Mouse (Mus musculus): ENCODE data around the gene Cers1. TPM values are rescaled to one million over a fixed set of nuclear protein-coding genes. Genes with fewer than 3 reads are reported as not detected.

Cers1 gene
- polyA plus RNA-seq, 1 experiment from 2014 or later: 18.2 TPM

DNA sequence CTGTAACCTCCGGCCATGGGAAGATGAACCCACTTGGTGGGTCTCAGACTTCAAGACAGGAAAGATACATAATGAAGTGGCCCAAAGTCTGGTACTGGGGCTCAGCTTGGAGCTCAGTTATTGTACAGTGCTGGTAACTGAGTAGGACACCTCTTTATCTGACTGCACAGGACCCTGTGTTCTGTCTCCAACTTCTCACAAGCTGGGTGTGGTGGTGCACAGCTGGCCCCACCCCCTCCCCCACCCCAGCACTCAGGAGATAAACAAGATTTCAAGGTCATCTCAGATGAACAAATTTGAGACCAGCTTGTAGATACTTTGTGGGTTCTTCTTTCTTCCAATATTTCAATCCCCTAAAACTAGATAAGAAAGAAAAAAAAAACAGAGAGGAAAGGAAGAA lies 40.5 kb downstream of the Cers1 start:
- Histone ChIP-seq H3K9ac (no peak overlapping the region), H3K4me1 (peaks cover 25% of the 10 kb centered on the region), H3K27ac (no peak overlapping the region), H3K27me3 (0 out of 2 replicates have a peak, but pooled peaks cover 5% of the 10 kb centered on the region), H3K4me2 (no peak overlapping the region), H3K36me3 (ENCODE audit: poor library complexity, severe bottlenecking) (no peaks in the 10 kb centered on the region), H3K4me3 (no peak overlapping the region), H3K9me3 (replicated peaks) (no peaks in the 10 kb centered on the region)
- 93% methylated on average over 1 of the region's 1 CpGs for whole genome bisulfite sequencing
- ATAC-seq: no peak

DNA sequence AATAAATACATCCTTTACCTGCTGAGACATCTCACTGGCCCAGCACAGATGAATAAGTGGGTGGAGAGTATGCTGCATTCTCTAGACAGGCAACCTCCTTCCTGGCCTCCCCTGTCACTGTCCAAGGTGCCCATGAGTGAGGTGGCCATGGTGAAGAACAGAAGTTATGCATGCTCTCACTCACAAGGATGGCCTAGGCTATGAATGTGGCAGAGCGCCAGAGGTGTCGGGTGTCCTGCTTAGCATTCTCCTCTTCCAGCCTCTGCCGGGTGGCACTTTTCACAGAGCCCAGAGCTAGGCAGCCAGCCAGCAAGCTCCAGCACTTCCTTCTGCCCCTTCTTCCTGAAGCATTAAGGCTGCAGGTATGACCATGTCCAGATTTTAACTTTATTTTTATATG lies 43.8 kb downstream of the Cers1 start:
- Histone ChIP-seq H3K9me3 (replicated peaks) (no peaks in the 10 kb centered on the region), H3K9ac (0 out of 2 replicates have a peak overlapping the region, but pooled peaks have one; percentile 26), H3K4me2 (no peak overlapping the region), H3K36me3 (ENCODE audit: poor library complexity, severe bottlenecking) (no peaks in the 10 kb centered on the region), H3K27ac (no peak overlapping the region), H3K4me3 (no peak overlapping the region), H3K4me1 (0 out of 2 replicates have a peak, but pooled peaks cover 5% of the 10 kb centered on the region), H3K27me3 (0 out of 2 replicates have a peak, but pooled peaks cover 8% of the 10 kb centered on the region)
- no peak for ATAC-seq
- 33% methylated on average over 3 of the region's 3 CpGs for WGBS

DNA sequence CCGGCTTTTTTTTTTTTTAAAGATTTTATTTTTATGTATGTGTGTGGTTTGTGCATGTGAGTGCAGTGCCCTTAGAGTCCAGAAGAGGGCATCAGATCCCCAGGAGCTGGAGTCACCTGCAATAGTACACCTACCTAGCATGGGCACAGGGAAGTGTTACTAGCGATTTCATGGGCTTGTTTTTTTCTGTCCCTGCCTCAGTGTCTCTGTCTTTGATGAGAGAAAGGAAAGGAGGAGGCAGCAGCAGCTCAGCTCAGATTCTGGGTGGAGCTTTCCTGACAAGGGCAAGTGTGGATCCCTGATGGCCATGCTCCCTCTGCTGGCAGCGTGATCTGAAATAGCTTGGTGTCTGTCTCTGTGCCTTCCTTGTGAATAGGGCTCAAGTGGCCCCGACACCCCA lies 45.2 kb downstream of the Cers1 start:
- Histone ChIP-seq H3K36me3 (ENCODE audit: poor library complexity, severe bottlenecking) (no peaks in the 10 kb centered on the region), H3K27ac (no peak overlapping the region), H3K27me3 (0 out of 2 replicates have a peak, but pooled peaks cover 8% of the 10 kb centered on the region), H3K4me2 (no peak overlapping the region), H3K4me1 (0 out of 2 replicates have a peak, but pooled peaks cover 5% of the 10 kb centered on the region), H3K9ac (no peak overlapping the region), H3K4me3 (no peak overlapping the region), H3K9me3 (replicated peaks) (no peaks in the 10 kb centered on the region)
- ATAC-seq: no peak
- WGBS: 46% methylated on average over 4 of the region's 4 CpGs

DNA sequence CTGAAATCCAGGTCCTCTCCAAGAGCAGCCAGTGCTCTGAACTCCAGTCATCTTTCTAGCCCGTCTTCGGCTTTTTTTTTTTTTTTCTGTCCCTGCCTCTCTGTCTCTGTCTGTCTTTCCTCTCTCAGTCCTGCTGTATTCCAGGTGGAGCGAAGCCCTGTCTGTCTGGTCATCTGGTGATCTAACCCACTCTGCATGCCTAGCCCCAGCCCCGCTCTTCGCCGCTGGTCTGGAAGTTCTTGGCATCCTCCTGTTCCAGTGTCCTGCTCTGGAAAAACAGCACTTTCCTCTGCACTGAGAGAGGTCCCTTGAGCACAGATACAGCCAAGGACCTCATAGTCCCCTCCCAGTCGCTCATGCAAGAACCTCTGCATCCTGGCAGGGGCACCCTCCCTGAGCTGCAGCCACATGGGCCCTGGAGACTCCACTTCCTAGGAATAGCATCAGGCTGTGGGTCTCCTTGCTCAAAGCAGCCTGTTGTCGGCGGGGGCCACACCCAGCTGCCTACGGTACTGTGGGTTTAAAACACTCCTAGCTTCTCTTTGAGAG lies 46.0 kb downstream of the Cers1 start:
- Histone ChIP-seq H3K9me3 (replicated peaks) (no peaks in the 10 kb centered on the region), H3K9ac (no peak overlapping the region), H3K27me3 (0 out of 2 replicates have a peak, but pooled peaks cover 12% of the 10 kb centered on the region), H3K27ac (no peak overlapping the region), H3K4me1 (0 out of 2 replicates have a peak, but pooled peaks cover 5% of the 10 kb centered on the region), H3K36me3 (ENCODE audit: poor library complexity, severe bottlenecking) (no peaks in the 10 kb centered on the region), H3K4me3 (no peak overlapping the region), H3K4me2 (no peak overlapping the region)
- no peak for ATAC-seq
- WGBS: 77% methylated on average over 10 of the region's 10 CpGs

DNA sequence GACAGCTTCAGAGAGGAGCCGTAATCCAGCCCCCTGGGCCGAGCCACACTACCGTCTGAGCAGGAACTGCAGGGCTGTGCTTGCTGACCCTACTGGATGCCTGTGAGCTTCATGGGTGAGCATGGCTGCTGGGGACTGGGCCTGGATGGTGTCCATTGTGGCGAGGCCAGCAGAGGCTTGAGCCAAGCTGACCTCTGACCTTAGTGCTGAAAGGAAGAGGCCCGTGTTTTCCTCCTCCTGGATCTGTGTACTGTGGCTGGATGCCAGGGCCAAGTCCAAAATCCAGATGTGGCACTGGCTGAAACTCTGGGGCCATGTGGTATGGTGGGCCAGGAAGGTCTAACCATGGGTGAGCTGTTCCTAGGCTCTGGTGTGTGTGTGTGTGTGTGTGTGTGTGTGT lies 48.5 kb downstream of the Cers1 start:
- no peak overlapping the region for H3K9ac ChIP-seq
- 0 out of 2 replicates have a peak, but pooled peaks cover 21% of the 10 kb centered on the region for H3K27me3 ChIP-seq
- no peak overlapping the region for H3K4me3 ChIP-seq
- no peak overlapping the region for H3K27ac ChIP-seq
- no peaks in the 10 kb centered on the region for H3K36me3 ChIP-seq (ENCODE audit: poor library complexity, severe bottlenecking)
- no peak overlapping the region for H3K4me2 ChIP-seq
- ATAC-seq: no peak
- 38% methylated on average over 5 of the region's 5 CpGs for WGBS
- 0 out of 2 replicates have a peak, but pooled peaks cover 5% of the 10 kb centered on the region for H3K4me1 ChIP-seq
- no peaks in the 10 kb centered on the region for H3K9me3 ChIP-seq (replicated peaks)

DNA sequence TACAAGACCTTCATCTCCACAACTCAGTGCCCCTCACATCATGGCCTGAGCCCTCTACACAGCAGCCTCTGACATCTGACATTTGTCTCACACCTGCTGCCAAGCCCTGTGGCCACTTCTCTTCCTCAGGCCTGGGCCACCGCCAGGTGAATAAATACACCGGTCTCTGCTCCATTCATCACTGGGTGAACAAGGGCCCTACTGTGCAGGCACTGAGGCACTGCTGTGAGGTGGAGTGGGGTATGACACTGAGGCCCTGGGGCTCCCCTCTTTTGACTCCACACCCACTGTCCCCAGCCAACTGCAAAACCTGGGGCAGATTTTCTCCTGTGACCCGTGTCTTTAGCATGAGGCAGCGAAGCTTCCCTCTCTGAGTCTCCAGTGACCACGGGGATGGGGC lies 51.0 kb downstream of the Cers1 start:
- Histone ChIP-seq H3K36me3 (ENCODE audit: poor library complexity, severe bottlenecking) (no peaks in the 10 kb centered on the region), H3K9me3 (replicated peaks) (no peaks in the 10 kb centered on the region), H3K4me3 (no peak overlapping the region), H3K4me2 (no peak overlapping the region), H3K4me1 (no peaks in the 10 kb centered on the region), H3K9ac (0 out of 2 replicates have a peak overlapping the region, but pooled peaks have one; percentile 27), H3K27ac (no peak overlapping the region), H3K27me3 (peaks cover 38% of the 10 kb centered on the region)
- no peak for ATAC-seq
- 59% methylated on average over 5 of the region's 5 CpGs for WGBS

DNA sequence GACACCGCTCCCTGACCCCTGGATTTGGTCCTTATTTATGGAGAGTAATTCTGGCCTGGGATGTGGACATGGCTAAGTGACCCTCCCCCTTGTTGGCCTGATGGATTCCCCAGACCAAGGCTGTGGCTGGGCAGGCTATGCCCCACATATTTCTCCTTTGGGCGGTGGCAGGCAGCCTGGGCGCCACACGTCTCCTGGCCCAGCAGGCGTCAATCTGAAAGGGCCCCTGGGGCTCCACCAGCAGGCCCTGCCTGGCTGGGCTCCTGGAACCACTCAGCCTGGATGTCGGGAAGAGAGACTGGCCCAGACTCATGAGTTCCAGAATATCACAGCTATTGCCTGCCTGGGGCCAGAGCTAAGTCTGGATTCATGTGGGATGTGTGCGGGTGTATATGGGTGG lies 54.9 kb downstream of the Cers1 start:
- H3K9me3 ChIP-seq (replicated peaks): no peaks in the 10 kb centered on the region
- peaks cover 19% of the 10 kb centered on the region for H3K4me1 ChIP-seq
- WGBS: 81% methylated on average over 7 of the region's 7 CpGs
- H3K9ac ChIP-seq: no peak overlapping the region
- no peak for ATAC-seq
- no peaks in the 10 kb centered on the region for H3K36me3 ChIP-seq (ENCODE audit: poor library complexity, severe bottlenecking)
- H3K4me2 ChIP-seq: no peak overlapping the region
- peaks cover 74% of the 10 kb centered on the region for H3K27me3 ChIP-seq
- H3K4me3 ChIP-seq: no peak overlapping the region
- H3K27ac ChIP-seq: no peak overlapping the region

DNA sequence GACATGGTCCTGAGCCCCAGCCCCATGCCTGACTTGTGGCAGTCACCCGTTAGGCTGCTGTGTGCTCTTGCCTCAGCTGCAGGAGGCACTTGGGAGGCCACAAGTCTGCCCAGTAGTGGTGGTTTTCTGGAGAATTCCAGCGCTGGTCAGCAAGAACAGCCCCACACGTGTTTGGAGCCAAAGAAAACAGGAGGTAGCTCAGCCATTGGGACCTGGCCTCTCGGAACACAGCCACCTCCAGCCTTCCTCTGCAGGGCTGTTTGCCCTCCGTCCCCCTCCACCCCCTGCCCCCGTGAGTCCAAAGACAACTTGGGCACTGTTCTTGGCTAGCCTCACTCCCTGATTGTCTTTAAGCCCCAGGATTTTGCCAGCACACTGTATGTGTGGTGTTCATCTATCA lies 56.4 kb downstream of the Cers1 start:
- WGBS: 31% methylated on average over 6 of the region's 6 CpGs

DNA sequence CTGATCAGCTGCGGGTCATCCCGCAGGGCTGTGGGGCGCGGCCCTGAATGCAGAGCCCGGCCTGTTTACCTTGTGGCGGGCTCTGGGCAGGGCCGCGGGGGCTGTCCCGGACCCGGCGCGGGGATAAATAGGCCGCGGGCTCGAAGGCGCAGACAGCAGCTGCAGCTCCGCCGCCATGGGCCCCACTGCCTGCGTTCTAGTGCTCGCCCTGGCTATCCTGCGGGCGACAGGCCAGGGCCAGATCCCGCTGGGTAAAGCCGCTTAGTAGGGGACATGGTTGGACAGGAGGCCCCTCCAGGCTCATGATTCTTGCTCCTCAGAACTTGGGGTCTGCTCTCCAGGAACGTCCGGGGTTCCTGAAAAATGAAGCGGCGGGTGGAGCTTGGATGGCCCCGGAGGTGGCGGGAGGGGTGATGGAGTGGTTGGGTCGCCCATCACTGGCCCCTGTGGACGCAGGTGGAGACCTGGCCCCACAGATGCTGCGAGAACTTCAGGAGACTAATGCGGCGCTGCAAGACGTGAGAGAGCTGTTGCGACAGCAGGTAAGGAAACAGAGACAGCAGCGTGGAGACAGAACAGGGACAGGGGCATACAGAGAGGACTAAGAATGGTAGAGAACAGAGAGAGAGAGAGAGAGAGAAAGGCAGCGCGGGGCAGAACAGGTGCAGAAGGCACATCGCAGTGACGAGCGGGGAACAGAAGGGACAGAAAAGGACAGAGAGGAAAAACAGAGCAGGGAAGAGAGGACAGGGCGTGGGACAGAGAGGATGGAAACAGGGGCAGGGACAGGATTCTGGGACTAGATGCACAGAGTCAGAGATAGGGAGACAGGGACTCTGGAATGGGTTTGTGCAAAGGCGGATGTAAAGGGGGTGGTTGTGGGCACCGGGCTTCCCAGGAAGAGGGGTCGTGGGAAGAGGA lies 58.1 kb downstream of the Cers1 start, which contains the start of gene Comp:
Gene Comp, plus strand, starts transcription at position 162 of the 921 bp plus-strand sequence.
- Histone ChIP-seq H3K4me1 (peaks cover 25% of the 10 kb centered on the region), H3K27ac (no peak within 1 kb of the TSS), H3K4me3 (peak within 1 kb of the TSS; percentile 35), H3K9ac (no peak within 1 kb of the TSS), H3K27me3 (peaks cover 90% of the 10 kb centered on the region), H3K9me3 (replicated peaks) (no peaks in the 10 kb centered on the region), H3K4me2 (peak within 1 kb of the TSS; percentile 56), H3K36me3 (ENCODE audit: poor library complexity, severe bottlenecking) (no peaks in the 10 kb centered on the region)
- ATAC-seq: no peak
- WGBS: 3% methylated on average over 44 of the region's 47 CpGs

More for the DNA sequence above, 56.4 kb downstream of the Cers1 start:
- Histone ChIP-seq H3K27ac (no peak overlapping the region), H3K4me3 (no peak overlapping the region), H3K4me1 (peaks cover 25% of the 10 kb centered on the region), H3K36me3 (ENCODE audit: poor library complexity, severe bottlenecking) (no peaks in the 10 kb centered on the region), H3K9me3 (replicated peaks) (no peaks in the 10 kb centered on the region), H3K9ac (no peak overlapping the region), H3K4me2 (no peak overlapping the region), H3K27me3 (peaks cover 81% of the 10 kb centered on the region)
- ATAC-seq: no peak

DNA sequence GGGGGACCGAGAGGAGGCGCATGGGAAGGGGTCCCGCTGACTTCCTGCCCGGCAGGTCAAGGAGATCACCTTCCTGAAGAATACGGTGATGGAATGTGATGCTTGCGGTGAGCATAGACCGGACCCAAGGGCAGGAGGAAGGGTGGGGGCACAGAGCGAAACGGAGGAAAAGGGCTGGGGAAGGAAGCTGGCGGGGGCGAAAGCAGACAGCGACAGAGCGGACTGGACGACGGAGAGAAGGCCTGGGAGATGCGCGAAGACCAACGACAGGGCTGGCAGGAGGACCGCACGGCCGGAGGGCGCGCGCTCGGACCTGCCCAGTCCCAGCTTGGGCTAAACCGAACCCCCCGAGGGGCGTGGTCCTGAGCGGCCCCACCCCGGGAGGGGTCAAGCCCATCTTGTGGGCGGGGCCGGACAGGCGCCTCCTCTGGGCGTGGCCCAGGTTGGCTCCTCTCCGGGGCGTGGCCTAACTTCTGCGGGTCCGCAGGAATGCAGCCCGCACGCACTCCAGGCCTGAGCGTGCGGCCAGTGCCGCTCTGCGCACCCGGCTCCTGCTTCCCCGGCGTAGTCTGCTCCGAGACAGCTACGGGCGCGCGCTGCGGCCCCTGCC lies 58.8 kb downstream of the Cers1 start:
- ATAC-seq: peak; percentile 69
- H3K4me1 ChIP-seq: peaks cover 25% of the 10 kb centered on the region
- WGBS: under 1% methylated on average over 44 of the region's 53 CpGs
- peak overlapping the region; percentile 35 for H3K4me3 ChIP-seq
- H3K9me3 ChIP-seq (replicated peaks): no peaks in the 10 kb centered on the region
- no peaks in the 10 kb centered on the region for H3K36me3 ChIP-seq (ENCODE audit: poor library complexity, severe bottlenecking)
- H3K9ac ChIP-seq: no peak overlapping the region
- H3K4me2 ChIP-seq: peak overlapping the region; percentile 56
- H3K27me3 ChIP-seq: peaks cover 94% of the 10 kb centered on the region
- H3K27ac ChIP-seq: no peak overlapping the region

DNA sequence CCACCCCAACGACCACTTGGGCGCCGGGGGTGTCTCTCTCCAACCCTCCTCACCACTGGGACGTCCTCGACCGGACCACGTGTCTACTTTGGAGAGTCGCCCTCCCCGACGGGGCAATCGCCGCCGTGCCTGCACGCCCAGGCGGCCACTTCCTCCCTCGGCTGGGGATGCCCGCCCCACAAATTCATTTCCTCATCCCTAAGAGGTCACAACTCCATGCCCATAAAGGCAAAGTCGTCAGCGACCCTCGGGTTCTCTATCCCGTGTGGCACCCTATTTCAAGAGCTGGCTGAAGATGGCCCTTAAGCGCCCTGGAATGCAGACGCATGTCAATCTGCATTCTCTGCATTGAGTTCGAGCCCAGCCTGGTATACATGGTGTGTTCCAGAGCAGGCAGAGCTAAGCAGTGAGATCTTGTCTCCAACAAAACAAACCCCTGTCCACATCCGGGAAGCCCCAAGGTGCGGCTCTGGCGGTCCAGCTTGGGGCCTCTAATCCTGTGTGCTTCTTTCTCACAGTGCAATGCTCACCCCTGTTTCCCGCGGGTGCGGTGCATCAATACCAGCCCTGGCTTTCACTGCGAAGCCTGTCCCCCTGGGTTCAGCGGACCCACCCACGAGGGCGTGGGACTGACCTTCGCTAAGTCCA lies 59.8 kb downstream of the Cers1 start:
- ATAC-seq: peak; percentile 39; the same call in 1 of the 2 replicates
- Histone ChIP-seq H3K4me3 (peak overlapping the region; percentile 35), H3K27ac (no peak overlapping the region), H3K9ac (no peak overlapping the region), H3K9me3 (replicated peaks) (no peaks in the 10 kb centered on the region), H3K4me1 (peaks cover 25% of the 10 kb centered on the region), H3K36me3 (ENCODE audit: poor library complexity, severe bottlenecking) (no peaks in the 10 kb centered on the region), H3K4me2 (no peak overlapping the region), H3K27me3 (peaks cover 98% of the 10 kb centered on the region)
- 5% methylated on average over 35 of the region's 35 CpGs for WGBS
